Mouse (Mus musculus) megakaryocyte, embryonic 14.5 days (primary cell): ENCODE data around the gene D17Wsu92e.

ENCODE experiments used
- FLI1 ChIP-seq: IDR thresholded peaks from 2 replicates; pipeline ENCODE4 v1.6.1; 2012; ENCODE audit warnings: low read length, inconsistent platforms, mixed read lengths
- GATA1 ChIP-seq: IDR thresholded peaks from 3 replicates; pipeline ENCODE4 v1.6.1; 2012; ENCODE audit warnings: mixed read lengths, low read length, inconsistent platforms, borderline replicate concordance

GRCm38 (mm10) chr17:27764453-27764852 lies 56.0 kb downstream of the D17Wsu92e start:
- TF ChIP-seq GATA1 (no peak), FLI1 (no peak)
